Mouse (Mus musculus) lung, embryonic 15.5 days (tissue): ENCODE measurements around the gene 4930426L09Rik. TPM values are rescaled to one million over a fixed set of nuclear protein-coding genes. Genes with fewer than 3 reads are reported as not detected.
"Not testable (repeated sequence)": the region's sequence is repeated elsewhere in the genome, so short reads cannot be mapped to it uniquely, and the experiment has no call there.

Source experiments
- ATAC-seq: fragments of 200-750 bp; cut with Nextera tagmentation; 2 replicates; pipeline ENCODE4 v1.8.0; 2017; ENCODE audit warnings: moderate number of reproducible peaks, borderline replicate concordance; ENCODE audit not compliant: low FRiP score, low TSS enrichment; ENCODE audit errors: extremely low read depth
- H3K27ac ChIP-seq: fragments of 300-500 bp; sonication (generic); 2 replicates; pipeline ENCODE4 v1.5.1; 2015; ENCODE audit warnings: moderate library complexity, mild to moderate bottlenecking, inconsistent platforms
- H3K27me3 ChIP-seq: fragments of 300-500 bp; sonication (generic); 2 replicates; pipeline ENCODE4 v1.6.1; 2015; ENCODE audit warnings: inconsistent platforms
- H3K36me3 ChIP-seq: fragments of 300-500 bp; sonication (generic); 2 replicates; pipeline ENCODE4 v1.6.1; 2015; ENCODE audit warnings: inconsistent platforms
- H3K4me1 ChIP-seq: fragments of 300-500 bp; sonication (generic); 2 replicates; pipeline ENCODE4 v1.6.1; 2015; ENCODE audit warnings: inconsistent platforms
- H3K4me2 ChIP-seq: fragments of 300-500 bp; sonication (generic); 2 replicates; pipeline ENCODE4 v1.6.1; 2015; ENCODE audit warnings: inconsistent platforms, mild to moderate bottlenecking, moderate library complexity
- H3K4me3 ChIP-seq: fragments of 300-500 bp; sonication (generic); 2 replicates; pipeline ENCODE4 v1.5.1; 2015; ENCODE audit warnings: mild to moderate bottlenecking, inconsistent platforms
- H3K9ac ChIP-seq: fragments of 300-500 bp; sonication (generic); 2 replicates; pipeline ENCODE4 v1.6.1; 2015; ENCODE audit warnings: inconsistent platforms
- H3K9me3 ChIP-seq: fragments of 300-500 bp; sonication (generic); 2 replicates; pipeline ENCODE4 v1.6.1; 2016; ENCODE audit warnings: inconsistent platforms
- WGBS: fragments of 180-500 bp; shearing (Covaris S2); methylation state at CpG from one replicate; pipeline ENCODE4 v1.1.7; 2015; 5-methylcytosine and 5-hydroxymethylcytosine counted together
- polyA plus RNA-seq: library from polyadenylated mRNA; unstranded; fragments of >200 nt; fragmentation: Nextera tagmentation; extraction: Ambion mirVana; gene quantifications from 2 replicates; pipeline ENCODE4 v1.2.1, GENCODE M21; 2015

Gene 4930426L09Rik
- polyA plus RNA-seq, 1 experiment from 2014 or later = 0.26 TPM

- Histone ChIP-seq H3K9me3 (no peaks in the 10 kb centered on the region), H3K4me3 (no peak overlapping the region), H3K36me3 (no peaks in the 10 kb centered on the region), H3K4me2 (no peak overlapping the region), H3K4me1 (peaks cover 14% of the 10 kb centered on the region; the same call in 1 of the 2 replicates), H3K9ac (no peak overlapping the region), H3K27ac (no peak overlapping the region), H3K27me3 (no peaks in the 10 kb centered on the region)
- ATAC-seq = no peak; the same call in 1 of the 2 replicates
- 60% methylated on average over 7 of the region's 7 CpGs for WGBS
Observed at GRCm38 (mm10) chr2:18992512-18993510, 5.3 kb upstream of the 4930426L09Rik start.

- H3K27ac ChIP-seq = no peak overlapping the region
- no peaks in the 10 kb centered on the region for H3K36me3 ChIP-seq
Observed at GRCm38 (mm10) chr2:18996451-18997211, 1.5 kb upstream of the 4930426L09Rik start.

GRCm38 (mm10) chr2:18997387-18997971, 664 bp upstream of the 4930426L09Rik start:
- Histone ChIP-seq H3K9me3 (no peaks in the 10 kb centered on the region), H3K27me3 (no peaks in the 10 kb centered on the region), H3K9ac (peak overlapping the region; percentile 74), H3K4me1 (peaks cover 14% of the 10 kb centered on the region; the same call in 1 of the 2 replicates), H3K27ac (peak overlapping the region; percentile 93), H3K4me3 (peak overlapping the region; percentile 89), H3K4me2 (peak overlapping the region; percentile 97), H3K36me3 (no peaks in the 10 kb centered on the region)
- ATAC-seq = peak; percentile 77
- WGBS = under 1% methylated on average over 46 of the region's 46 CpGs

More at GRCm38 (mm10) chr2:18996451-18997211, 1.5 kb upstream of the 4930426L09Rik start:
- no peak for ATAC-seq
- H3K9me3 ChIP-seq = no peaks in the 10 kb centered on the region
- H3K4me2 ChIP-seq = peak overlapping the region; percentile 97
- H3K4me3 ChIP-seq = peak overlapping the region; percentile 89
- H3K9ac ChIP-seq = peak overlapping the region; percentile 74
- H3K4me1 ChIP-seq = peaks cover 14% of the 10 kb centered on the region; the same call in 1 of the 2 replicates
- H3K27me3 ChIP-seq = no peaks in the 10 kb centered on the region
- WGBS = 0% methylated on average over 25 of the region's 25 CpGs

GRCm38 (mm10) chr2:18999395-18999794, 1.3 kb downstream of the 4930426L09Rik start:
- Histone ChIP-seq H3K4me1 (peaks cover 14% of the 10 kb centered on the region; the same call in 1 of the 2 replicates), H3K9ac (no peak overlapping the region), H3K9me3 (no peaks in the 10 kb centered on the region), H3K4me2 (no peak overlapping the region), H3K36me3 (no peaks in the 10 kb centered on the region), H3K27me3 (no peaks in the 10 kb centered on the region), H3K4me3 (no peak overlapping the region), H3K27ac (no peak overlapping the region)
- ATAC-seq = no peak
- WGBS = 80% methylated on average over 2 of the region's 2 CpGs

GRCm38 (mm10) chr2:19004801-19005200, 6.7 kb downstream of the 4930426L09Rik start:
- 68% methylated on average over 10 of the region's 10 CpGs for WGBS

GRCm38 (mm10) chr2:19006124-19006523, 8.0 kb downstream of the 4930426L09Rik start:
- H3K27ac ChIP-seq = no peak overlapping the region
- H3K36me3 ChIP-seq = no peaks in the 10 kb centered on the region
- H3K4me3 ChIP-seq = no peak overlapping the region
- H3K9ac ChIP-seq = no peak overlapping the region
- H3K9me3 ChIP-seq = no peaks in the 10 kb centered on the region
- 86% methylated on average over 7 of the region's 7 CpGs for WGBS
- no peaks in the 10 kb centered on the region for H3K27me3 ChIP-seq
- no peak overlapping the region for H3K4me2 ChIP-seq
- H3K4me1 ChIP-seq = no peaks in the 10 kb centered on the region
- no peak for ATAC-seq

More at GRCm38 (mm10) chr2:19004801-19005200, 6.7 kb downstream of the 4930426L09Rik start:
- Histone ChIP-seq H3K9ac (no peak overlapping the region), H3K4me1 (no peaks in the 10 kb centered on the region), H3K4me2 (no peak overlapping the region), H3K36me3 (no peaks in the 10 kb centered on the region), H3K27me3 (no peaks in the 10 kb centered on the region), H3K4me3 (no peak overlapping the region), H3K27ac (no peak overlapping the region), H3K9me3 (no peaks in the 10 kb centered on the region)
- no peak for ATAC-seq

- 71% methylated on average over 4 of the region's 4 CpGs for WGBS
- Histone ChIP-seq H3K4me3 (no peak overlapping the region), H3K27ac (no peak overlapping the region), H3K36me3 (no peaks in the 10 kb centered on the region), H3K9me3 (no peaks in the 10 kb centered on the region), H3K4me1 (no peaks in the 10 kb centered on the region), H3K27me3 (no peaks in the 10 kb centered on the region), H3K4me2 (no peak overlapping the region), H3K9ac (no peak overlapping the region)
- no peak for ATAC-seq
Observed at GRCm38 (mm10) chr2:19007580-19007979, 9.4 kb downstream of the 4930426L09Rik start.

GRCm38 (mm10) chr2:19010541-19010940, 12.4 kb downstream of the 4930426L09Rik start:
- not testable (repeated sequence) for H3K9me3 ChIP-seq, H3K4me1 ChIP-seq, H3K27ac ChIP-seq, ATAC-seq, H3K4me2 ChIP-seq, H3K27me3 ChIP-seq, H3K9ac ChIP-seq, H3K4me3 ChIP-seq, H3K36me3 ChIP-seq
- 75% methylated on average over 1 of the region's 1 CpGs for WGBS

GRCm38 (mm10) chr2:19011443-19011842, 13.3 kb downstream of the 4930426L09Rik start:
- H3K4me3 ChIP-seq = no peak overlapping the region
- 70% methylated on average over 6 of the region's 6 CpGs for WGBS
- H3K27ac ChIP-seq = no peak overlapping the region
- H3K4me2 ChIP-seq = no peak overlapping the region
- no peaks in the 10 kb centered on the region for H3K36me3 ChIP-seq
- H3K9me3 ChIP-seq = no peaks in the 10 kb centered on the region
- H3K9ac ChIP-seq = no peak overlapping the region
- no peaks in the 10 kb centered on the region for H3K27me3 ChIP-seq
- no peaks in the 10 kb centered on the region for H3K4me1 ChIP-seq
- no peak for ATAC-seq

- no peak for ATAC-seq
- H3K4me3 ChIP-seq = no peak overlapping the region
- H3K27ac ChIP-seq = no peak overlapping the region
- no peak overlapping the region for H3K4me2 ChIP-seq
- H3K27me3 ChIP-seq = no peaks in the 10 kb centered on the region
- H3K9me3 ChIP-seq = no peaks in the 10 kb centered on the region
- no peaks in the 10 kb centered on the region for H3K4me1 ChIP-seq
- H3K9ac ChIP-seq = no peak overlapping the region
- WGBS = 66% methylated on average over 5 of the region's 5 CpGs
- H3K36me3 ChIP-seq = no peaks in the 10 kb centered on the region
Observed at GRCm38 (mm10) chr2:19016348-19016747, 18.2 kb downstream of the 4930426L09Rik start.

- H3K27me3 ChIP-seq = no peaks in the 10 kb centered on the region
- H3K9me3 ChIP-seq = no peaks in the 10 kb centered on the region
- H3K9ac ChIP-seq = no peak overlapping the region
- no peak overlapping the region for H3K4me3 ChIP-seq
- no peaks in the 10 kb centered on the region for H3K36me3 ChIP-seq
- ATAC-seq = no peak
- WGBS = 45% methylated on average over 1 of the region's 1 CpGs
- no peak overlapping the region for H3K4me2 ChIP-seq
- H3K4me1 ChIP-seq = no peaks in the 10 kb centered on the region
- no peak overlapping the region for H3K27ac ChIP-seq
Observed at GRCm38 (mm10) chr2:19016839-19017238, 18.7 kb downstream of the 4930426L09Rik start.
